ENCODE assay signal across 22 mouse cellular contexts in the genomic region with DNA sequence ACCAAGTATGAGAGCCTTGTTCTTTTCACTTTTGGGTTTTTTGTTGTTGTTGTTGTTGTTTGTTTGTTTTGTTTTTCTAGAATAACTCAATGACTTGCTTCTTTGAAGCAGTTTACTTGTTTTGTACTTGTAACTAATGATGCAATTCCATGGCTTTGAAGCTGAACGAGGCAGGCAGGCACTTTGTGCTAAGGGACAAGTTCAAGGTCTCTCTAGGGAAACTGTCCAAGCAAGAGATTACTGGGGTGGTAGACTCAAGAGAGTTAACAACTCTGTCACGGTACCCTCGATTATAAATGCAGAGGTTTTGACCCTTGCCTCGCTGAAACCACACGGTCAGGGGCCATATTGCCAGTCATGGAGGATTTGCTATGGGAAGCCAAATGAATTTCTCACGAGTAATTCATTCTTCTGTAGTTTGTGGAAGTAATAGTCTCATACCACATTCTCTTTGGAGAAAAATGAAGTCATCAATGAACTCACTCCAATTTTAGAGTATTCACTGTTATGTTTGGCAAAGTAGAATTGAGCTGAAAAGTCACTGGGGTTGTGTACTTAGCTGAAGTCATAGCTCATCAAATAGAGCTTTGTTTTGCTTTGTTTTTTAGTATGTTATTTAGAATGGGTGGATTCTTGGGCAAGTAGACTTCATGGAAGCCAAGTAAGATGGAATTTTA.
"Had no signal": no experiment of that assay in that cellular context is flagged by ENCODE, and none has a peak within 500 bp of the region (broad histone marks: within the 10 kb centered on the region; RNA-seq: fewer than 3 reads in every experiment).

No protein-coding gene starts in this region.

- H3K4me1 ChIP-seq: limb, embryonic 12.5 days; limb, embryonic 15.5 days; lung, embryonic 15.5 days; megakaryocyte, embryonic 14.5 days; stomach, embryonic 15.5 days had no signal

- H3K9ac ChIP-seq: limb, embryonic 12.5 days; limb, embryonic 15.5 days; liver, embryonic 14.5 days; lung, embryonic 15.5 days; midbrain, embryonic 13.5 days; neural tube, embryonic 13.5 days; stomach, embryonic 15.5 days had no signal

- ATAC-seq: midbrain, embryonic 13.5 days; midbrain, embryonic 16.5 days had no signal

- H3K36me3 ChIP-seq: limb, embryonic 12.5 days; limb, embryonic 15.5 days; lung, embryonic 15.5 days; midbrain, embryonic 10.5 days; midbrain, embryonic 13.5 days; neural tube, embryonic 13.5 days; stomach, embryonic 15.5 days had no signal

- H3K27ac ChIP-seq: limb, embryonic 12.5 days; limb, embryonic 15.5 days; liver, embryonic 14.5 days; lung, embryonic 15.5 days; midbrain, embryonic 10.5 days; midbrain, embryonic 13.5 days; neural tube, embryonic 13.5 days; stomach, embryonic 15.5 days had no signal

- H3K4me3 ChIP-seq: limb, embryonic 12.5 days; limb, embryonic 15.5 days; lung, embryonic 15.5 days; megakaryocyte, embryonic 14.5 days; midbrain, embryonic 10.5 days; midbrain, embryonic 13.5 days; myocyte; neural tube, embryonic 13.5 days; stomach, embryonic 15.5 days had no signal

- H3K4me2 ChIP-seq: limb, embryonic 12.5 days; limb, embryonic 15.5 days; lung, embryonic 15.5 days; midbrain, embryonic 13.5 days; neural tube, embryonic 13.5 days; stomach, embryonic 15.5 days had no signal

- H3K9me3 ChIP-seq: limb, embryonic 12.5 days; limb, embryonic 15.5 days; lung, embryonic 15.5 days; megakaryocyte, embryonic 14.5 days; midbrain, embryonic 10.5 days; midbrain, embryonic 13.5 days; neural tube, embryonic 13.5 days; stomach, embryonic 15.5 days had no signal

- H3K27me3 ChIP-seq: limb, embryonic 12.5 days; limb, embryonic 15.5 days; lung, embryonic 15.5 days; megakaryocyte, embryonic 14.5 days; midbrain, embryonic 13.5 days; neural tube, embryonic 13.5 days; stomach, embryonic 15.5 days had no signal

- DNase-seq: kidney, adult 8-10 months; kidney, postnatal 14 days; kidney, postnatal 4 days; left cerebral cortex, postnatal 4 days; lung, adult 18-20 months; lung, postnatal 10 days; lung, postnatal 36 days; retina, postnatal 1 day; right cerebral cortex, postnatal 25 days; spleen, adult 18-20 months; thymus, postnatal 36 days had no signal
